Mouse (Mus musculus) lung, embryonic 14.5 days (tissue): ENCODE measurements around the gene Chrnb4. TPM values are rescaled to one million over a fixed set of nuclear protein-coding genes. Genes with fewer than 3 reads are reported as not detected.

Experiments
- ATAC-seq: fragments of 200-750 bp; cut with Nextera tagmentation; 2 replicates; pipeline ENCODE4 v1.8.0; 2017; ENCODE audit warnings: mild to moderate bottlenecking, moderate TSS enrichment, moderate library complexity; ENCODE audit not compliant: insufficient read depth
- DNase-seq: peaks from one replicate; pipeline ENCODE4 v3.0.0-alpha.2; 2015
- H3K27ac ChIP-seq: fragments of 300-500 bp; sonication (generic); 2 replicates; pipeline ENCODE4 v1.5.1; 2014; ENCODE audit warnings: low read depth, mild to moderate bottlenecking, moderate library complexity
- H3K27me3 ChIP-seq: fragments of 300-500 bp; sonication (generic); 2 replicates; pipeline ENCODE4 v1.6.1; 2014; ENCODE audit warnings: low read length, control low read depth; ENCODE audit not compliant: insufficient read depth
- H3K36me3 ChIP-seq: fragments of 300-500 bp; sonication (generic); 2 replicates; pipeline ENCODE4 v1.6.1; 2014; ENCODE audit warnings: control low read depth; ENCODE audit not compliant: insufficient read depth
- H3K4me1 ChIP-seq: fragments of 300-500 bp; sonication (generic); 2 replicates; pipeline ENCODE4 v1.6.1; 2014; ENCODE audit warnings: antibody characterized with exemption, control low read depth; ENCODE audit not compliant: insufficient read depth
- H3K4me2 ChIP-seq: fragments of 300-500 bp; sonication (generic); 2 replicates; pipeline ENCODE4 v1.6.1; 2014; ENCODE audit warnings: mild to moderate bottlenecking
- H3K4me3 ChIP-seq: fragments of 300-500 bp; sonication (generic); 2 replicates; pipeline ENCODE4 v1.5.1; 2014; ENCODE audit warnings: low read depth, low read length
- H3K9ac ChIP-seq: fragments of 300-500 bp; sonication (generic); 2 replicates; pipeline ENCODE4 v1.6.1; 2014
- H3K9me3 ChIP-seq: fragments of 300-500 bp; sonication (generic); 2 replicates; pipeline ENCODE4 v1.6.1; 2016; ENCODE audit warnings: low read depth, low read length, control low read depth
- CTCF ChIP-seq: IDR thresholded peaks from 2 replicates; pipeline ENCODE4 v1.5.1; 2016; ENCODE audit warnings: antibody characterized with exemption, low read depth
- WGBS: fragments of 180-500 bp; shearing (Covaris S2); extraction: QIAGEN DNeasy Blood & Tissue Kit; methylation state at CpG from one replicate; pipeline ENCODE4 v1.1.7; 2014; 5-methylcytosine and 5-hydroxymethylcytosine counted together
- polyA plus RNA-seq: library from polyadenylated mRNA; unstranded; fragments of >200 nt; fragmentation: Nextera tagmentation; extraction: Ambion mirVana; gene quantifications from 2 replicates; pipeline ENCODE4 v1.2.1, GENCODE M21; 2014

Gene Chrnb4
- polyA plus RNA-seq, 1 experiment from 2014 or later, result 0.04 TPM

- no peak overlapping the region for H3K27ac ChIP-seq
- no peaks in the 10 kb centered on the region for H3K9me3 ChIP-seq
- WGBS, result 5% methylated on average over 7 of the region's 7 CpGs
- no peak overlapping the region for H3K4me3 ChIP-seq
- H3K4me1 ChIP-seq, result no peaks in the 10 kb centered on the region
- H3K4me2 ChIP-seq, result peak overlapping the region; percentile 92
- DNase-seq (no peak), ATAC-seq (no peak)
- H3K36me3 ChIP-seq, result no peaks in the 10 kb centered on the region
- TF ChIP-seq CTCF, result no peak
- H3K27me3 ChIP-seq, result peaks cover 39% of the 10 kb centered on the region
- no peak overlapping the region for H3K9ac ChIP-seq
Observed at GRCm38 (mm10) chr9:54982401-54982800, 66.2 kb downstream of the Chrnb4 start.

GRCm38 (mm10) chr9:54981291-54982191, 67.0 kb downstream of the Chrnb4 start:
- Histone ChIP-seq H3K4me3 (peak overlapping the region; percentile 58), H3K9me3 (no peaks in the 10 kb centered on the region), H3K27ac (no peak overlapping the region), H3K4me2 (peak overlapping the region; percentile 92), H3K9ac (peak overlapping the region; percentile 46), H3K4me1 (no peaks in the 10 kb centered on the region), H3K27me3 (peaks cover 39% of the 10 kb centered on the region), H3K36me3 (no peaks in the 10 kb centered on the region)
- under 1% methylated on average over 85 of the region's 85 CpGs for WGBS
- TF ChIP-seq CTCF, result no peak
- DNase-seq (peak; percentile 71), ATAC-seq (peak; percentile 77; the same call in 1 of the 2 replicates)

DNA sequence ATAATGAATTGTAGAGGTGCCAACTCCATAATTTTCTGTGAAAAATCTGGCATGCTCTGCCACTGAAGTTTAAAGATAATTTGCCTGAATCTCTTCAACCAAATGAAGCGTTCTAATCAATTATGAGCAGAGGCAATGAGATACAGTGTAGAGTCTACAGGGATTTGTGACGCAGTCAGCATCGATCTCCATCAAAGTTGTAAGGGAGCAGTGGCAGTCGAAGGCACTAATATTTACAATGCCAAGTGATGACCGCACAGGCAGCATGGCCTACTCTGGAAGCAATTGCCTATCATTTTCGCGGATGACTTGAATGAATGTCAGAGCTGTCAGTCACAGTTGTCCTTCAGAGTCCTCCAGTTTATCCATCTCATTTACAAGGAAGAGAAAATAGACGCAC, 67.9 kb downstream of the Chrnb4 start, which contains the start of gene Chrna5:
Gene Chrna5 (plus strand): TSS at position 207 of the 400 bp plus-strand sequence.
- Histone ChIP-seq H3K36me3 (no peaks in the 10 kb centered on the region), H3K9me3 (no peaks in the 10 kb centered on the region), H3K4me1 (no peaks in the 10 kb centered on the region), H3K27ac (no peak within 1 kb of the TSS), H3K9ac (peak within 1 kb of the TSS; percentile 46), H3K4me2 (peak within 1 kb of the TSS; percentile 92), H3K27me3 (peaks cover 39% of the 10 kb centered on the region), H3K4me3 (peak within 1 kb of the TSS; percentile 58)
- no peak for TF ChIP-seq CTCF
- 68% methylated on average over 8 of the region's 8 CpGs for WGBS
- no peak for DNase-seq
- ATAC-seq, result no peak

Other genes starting within 250 kb of the Chrnb4 start
- gene Ireb2, start 185.0 kb downstream of the Chrnb4 start, polyA plus RNA-seq, result 44.3 and 45.9 TPM in 2 replicates
- 3.9 and 4.3 TPM in 2 replicates for gene Hykk, start 131.5 kb downstream of the Chrnb4 start, polyA plus RNA-seq
- 295 and 298 TPM in 2 replicates for gene Psma4, start 98.0 kb downstream of the Chrnb4 start, polyA plus RNA-seq
- gene AY074887, start 97.8 kb downstream of the Chrnb4 start, polyA plus RNA-seq, result 1.3 and 1.5 TPM in 2 replicates
- 0.21 and 0.39 TPM in 2 replicates for gene Chrna5, start 67.9 kb downstream of the Chrnb4 start, polyA plus RNA-seq
- 0.16 and 0.37 TPM in 2 replicates for gene Chrna3, start 22.2 kb downstream of the Chrnb4 start, polyA plus RNA-seq
- 39.9 and 42.7 TPM in 2 replicates for gene Ube2q2, start 100.1 kb upstream of the Chrnb4 start, polyA plus RNA-seq
- gene Fbxo22, start 160.1 kb upstream of the Chrnb4 start, polyA plus RNA-seq, result 62.3 and 65.9 TPM in 2 replicates